Mouse (Mus musculus) midbrain, embryonic 15.5 days (tissue): ENCODE measurements at regions not wholly inside any gene's neighbourhood (a gene's known extent, or its start where the extent isn't known, plus 50 kb on each side); places are given as distances from the start of the nearest gene placed in this dataset.

Experiments
- ATAC-seq: fragments of 200-750 bp; cut with Nextera tagmentation; replicated peaks from 2 replicates; pipeline ENCODE4 v1.8.0; 2017; ENCODE audit warnings: moderate TSS enrichment
- H3K27ac ChIP-seq: fragments of 300-500 bp; sonication (generic); 2 replicates; pipeline ENCODE4 v1.5.1; 2015; ENCODE audit warnings: mild to moderate bottlenecking, inconsistent platforms
- H3K27me3 ChIP-seq: fragments of 300-500 bp; sonication (generic); replicated peaks from 2 replicates; pipeline ENCODE4 v1.6.1; 2015; ENCODE audit warnings: inconsistent platforms
- H3K36me3 ChIP-seq: fragments of 300-500 bp; sonication (generic); replicated peaks from 2 replicates; pipeline ENCODE4 v1.6.1; 2015; ENCODE audit warnings: inconsistent platforms
- H3K4me1 ChIP-seq: fragments of 300-500 bp; sonication (generic); 2 replicates; pipeline ENCODE4 v1.6.1; 2015; ENCODE audit warnings: inconsistent platforms
- H3K4me2 ChIP-seq: fragments of 300-500 bp; sonication (generic); 2 replicates; pipeline ENCODE4 v1.6.1; 2015; ENCODE audit warnings: inconsistent platforms, mild to moderate bottlenecking, moderate library complexity
- H3K4me3 ChIP-seq: fragments of 300-500 bp; sonication (generic); 2 replicates; pipeline ENCODE4 v1.5.1; 2015; ENCODE audit warnings: mild to moderate bottlenecking, inconsistent platforms
- H3K9ac ChIP-seq: fragments of 300-500 bp; sonication (generic); 2 replicates; pipeline ENCODE4 v1.6.1; 2015; ENCODE audit warnings: mild to moderate bottlenecking, inconsistent platforms
- H3K9me3 ChIP-seq: fragments of 300-500 bp; sonication (generic); 2 replicates; pipeline ENCODE4 v1.6.1; 2016; ENCODE audit warnings: inconsistent platforms
- WGBS: fragments of 180-500 bp; shearing (Covaris S2); methylation state at CpG from one replicate; pipeline ENCODE4 v1.1.7; 2015; ENCODE audit warnings: mixed read lengths; 5-methylcytosine and 5-hydroxymethylcytosine counted together

- no peak overlapping the region for H3K27ac ChIP-seq
- no peaks in the 10 kb centered on the region for H3K9me3 ChIP-seq
- no peak overlapping the region for H3K9ac ChIP-seq
- no peak for ATAC-seq
- no peak overlapping the region for H3K4me2 ChIP-seq
- H3K36me3 ChIP-seq: no peaks in the 10 kb centered on the region
- H3K4me1 ChIP-seq: no peaks in the 10 kb centered on the region
- WGBS: 91% methylated on average over 11 of the region's 11 CpGs
- no peak overlapping the region for H3K4me3 ChIP-seq
- H3K27me3 ChIP-seq: no peaks in the 10 kb centered on the region
These were observed 127.6 kb upstream of the Tbx3 start for GRCm38 (mm10) chr5:119542836-119543235.

GRCm38 (mm10) chr5:119543716-119544115 lies 126.8 kb upstream of the Tbx3 start:
- 92% methylated on average over 6 of the region's 6 CpGs for WGBS

DNA sequence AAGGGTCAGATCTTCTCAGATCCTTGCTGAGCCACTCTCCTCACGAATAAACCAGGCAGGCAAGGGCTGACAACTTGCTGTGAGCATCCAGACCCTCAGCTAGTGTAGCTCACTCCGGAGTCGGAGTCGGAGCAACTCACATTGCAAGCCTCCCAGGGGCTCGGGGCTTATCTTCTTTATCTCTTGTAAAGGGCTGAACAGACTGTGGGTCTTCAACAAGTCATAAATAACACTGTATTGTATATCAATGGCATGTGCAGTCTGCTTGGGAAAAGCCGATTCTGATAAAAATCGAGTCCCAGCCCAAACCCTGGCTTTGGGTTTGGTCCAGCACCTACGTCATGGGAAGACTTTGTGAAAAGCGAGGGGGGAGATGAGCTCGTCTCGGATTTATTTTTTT lies 125.8 kb upstream of the Tbx3 start:
- H3K9ac ChIP-seq: no peak overlapping the region
- H3K4me1 ChIP-seq: no peaks in the 10 kb centered on the region
- WGBS: 80% methylated on average over 11 of the region's 11 CpGs
- no peak overlapping the region for H3K27ac ChIP-seq
- no peak overlapping the region for H3K4me2 ChIP-seq
- H3K27me3 ChIP-seq: no peaks in the 10 kb centered on the region
- no peaks in the 10 kb centered on the region for H3K9me3 ChIP-seq
- H3K36me3 ChIP-seq: no peaks in the 10 kb centered on the region
- ATAC-seq: no peak
- no peak overlapping the region for H3K4me3 ChIP-seq

More at GRCm38 (mm10) chr5:119543716-119544115, 126.8 kb upstream of the Tbx3 start:
- Histone ChIP-seq H3K36me3 (no peaks in the 10 kb centered on the region), H3K4me1 (no peaks in the 10 kb centered on the region), H3K4me3 (no peak overlapping the region), H3K9ac (no peak overlapping the region), H3K9me3 (no peaks in the 10 kb centered on the region), H3K27me3 (no peaks in the 10 kb centered on the region), H3K4me2 (no peak overlapping the region), H3K27ac (no peak overlapping the region)
- ATAC-seq: no peak

- 82% methylated on average over 19 of the region's 19 CpGs for WGBS
- no peak for ATAC-seq
- H3K36me3 ChIP-seq: no peaks in the 10 kb centered on the region
These were observed 123.4 kb upstream of the Tbx3 start for GRCm38 (mm10) chr5:119547070-119547469.

GRCm38 (mm10) chr5:119550916-119551315 lies 119.6 kb upstream of the Tbx3 start:
- no peaks in the 10 kb centered on the region for H3K27me3 ChIP-seq

More at GRCm38 (mm10) chr5:119547070-119547469, 123.4 kb upstream of the Tbx3 start:
- Histone ChIP-seq H3K27me3 (no peaks in the 10 kb centered on the region), H3K4me3 (no peak overlapping the region), H3K9ac (no peak overlapping the region), H3K4me1 (no peaks in the 10 kb centered on the region), H3K9me3 (no peaks in the 10 kb centered on the region), H3K27ac (no peak overlapping the region), H3K4me2 (no peak overlapping the region)

GRCm38 (mm10) chr5:119553469-119553868 lies 117.0 kb upstream of the Tbx3 start:
- no peaks in the 10 kb centered on the region for H3K36me3 ChIP-seq
- ATAC-seq: no peak
- H3K9me3 ChIP-seq: no peaks in the 10 kb centered on the region
- WGBS: 39% methylated on average over 5 of the region's 5 CpGs
- H3K4me2 ChIP-seq: no peak overlapping the region
- H3K9ac ChIP-seq: no peak overlapping the region
- H3K27me3 ChIP-seq: no peaks in the 10 kb centered on the region
- H3K27ac ChIP-seq: no peak overlapping the region
- H3K4me1 ChIP-seq: no peaks in the 10 kb centered on the region
- no peak overlapping the region for H3K4me3 ChIP-seq

More at GRCm38 (mm10) chr5:119550916-119551315, 119.6 kb upstream of the Tbx3 start:
- ATAC-seq: no peak
- Histone ChIP-seq H3K9ac (no peak overlapping the region), H3K4me2 (no peak overlapping the region), H3K36me3 (no peaks in the 10 kb centered on the region), H3K9me3 (no peaks in the 10 kb centered on the region), H3K4me1 (no peaks in the 10 kb centered on the region), H3K4me3 (no peak overlapping the region), H3K27ac (no peak overlapping the region)
- 28% methylated on average over 6 of the region's 6 CpGs for WGBS

DNA sequence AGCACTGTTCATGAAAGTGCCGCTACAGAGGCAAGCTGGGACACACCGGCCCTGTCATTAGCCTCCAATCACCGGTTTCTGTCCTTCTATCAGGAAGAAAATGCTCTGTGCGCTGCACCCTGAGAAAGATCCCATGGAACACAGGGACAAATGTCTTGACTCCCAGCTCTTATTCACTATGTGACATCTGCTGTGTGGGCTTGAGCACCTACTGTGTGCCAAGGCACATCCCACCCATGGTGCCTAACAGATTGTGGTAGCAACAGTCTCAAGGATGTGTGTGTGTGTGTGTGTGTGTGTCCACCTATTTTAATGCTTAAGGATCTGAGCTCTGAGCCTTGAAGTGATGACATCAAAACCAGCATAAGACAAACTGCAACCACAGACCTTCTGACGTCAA lies 113.4 kb upstream of the Tbx3 start:
- 80% methylated on average over 5 of the region's 5 CpGs for WGBS
- no peak for ATAC-seq

GRCm38 (mm10) chr5:119559696-119560095 lies 110.8 kb upstream of the Tbx3 start:
- H3K9me3 ChIP-seq: no peaks in the 10 kb centered on the region
- H3K4me1 ChIP-seq: peaks cover 11% of the 10 kb centered on the region; the same call in 1 of the 2 replicates
- H3K36me3 ChIP-seq: no peaks in the 10 kb centered on the region
- H3K9ac ChIP-seq: no peak overlapping the region
- H3K27me3 ChIP-seq: peaks cover 2% of the 10 kb centered on the region; the same call in 1 of the 2 replicates
- no peak overlapping the region for H3K4me2 ChIP-seq
- H3K27ac ChIP-seq: no peak overlapping the region
- no peak overlapping the region for H3K4me3 ChIP-seq
- WGBS: 94% methylated on average over 11 of the region's 11 CpGs
- ATAC-seq: no peak

More for the DNA sequence above, 113.4 kb upstream of the Tbx3 start:
- Histone ChIP-seq H3K27me3 (no peaks in the 10 kb centered on the region), H3K4me3 (no peak overlapping the region), H3K9me3 (no peaks in the 10 kb centered on the region), H3K9ac (no peak overlapping the region), H3K4me2 (no peak overlapping the region), H3K4me1 (no peaks in the 10 kb centered on the region), H3K27ac (no peak overlapping the region), H3K36me3 (no peaks in the 10 kb centered on the region)

DNA sequence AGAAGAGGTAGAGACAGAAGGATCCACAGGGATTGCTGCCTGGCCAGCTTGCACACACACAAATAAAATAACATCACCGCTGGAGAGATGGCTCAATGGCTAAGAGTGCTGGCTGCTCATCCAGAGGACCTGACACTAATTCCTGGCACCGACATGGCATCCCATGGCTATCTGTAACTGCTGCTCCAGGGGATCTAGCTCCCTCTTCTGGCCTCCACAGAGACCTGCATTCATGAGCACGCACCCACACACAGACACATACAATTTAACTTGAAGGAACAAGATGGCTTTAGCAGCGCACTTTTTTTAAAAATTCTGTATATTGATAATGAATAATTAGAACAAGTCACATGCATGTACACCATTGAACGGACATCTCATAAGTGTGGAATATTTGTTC lies 110.1 kb upstream of the Tbx3 start:
- Histone ChIP-seq H3K36me3 (no peaks in the 10 kb centered on the region), H3K4me1 (peaks cover 11% of the 10 kb centered on the region; the same call in 1 of the 2 replicates), H3K9me3 (no peaks in the 10 kb centered on the region), H3K27me3 (peaks cover 2% of the 10 kb centered on the region; the same call in 1 of the 2 replicates), H3K4me3 (no peak overlapping the region), H3K27ac (no peak overlapping the region), H3K4me2 (no peak overlapping the region), H3K9ac (no peak overlapping the region)
- no peak for ATAC-seq
- 96% methylated on average over 5 of the region's 5 CpGs for WGBS

GRCm38 (mm10) chr5:119561531-119561930 lies 108.9 kb upstream of the Tbx3 start:
- Histone ChIP-seq H3K36me3 (no peaks in the 10 kb centered on the region), H3K4me2 (no peak overlapping the region), H3K4me3 (no peak overlapping the region), H3K27ac (no peak overlapping the region), H3K4me1 (peaks cover 11% of the 10 kb centered on the region; the same call in 1 of the 2 replicates), H3K9me3 (no peaks in the 10 kb centered on the region), H3K27me3 (peaks cover 2% of the 10 kb centered on the region; the same call in 1 of the 2 replicates), H3K9ac (no peak overlapping the region)
- no peak for ATAC-seq
- WGBS: 83% methylated on average over 7 of the region's 7 CpGs

DNA sequence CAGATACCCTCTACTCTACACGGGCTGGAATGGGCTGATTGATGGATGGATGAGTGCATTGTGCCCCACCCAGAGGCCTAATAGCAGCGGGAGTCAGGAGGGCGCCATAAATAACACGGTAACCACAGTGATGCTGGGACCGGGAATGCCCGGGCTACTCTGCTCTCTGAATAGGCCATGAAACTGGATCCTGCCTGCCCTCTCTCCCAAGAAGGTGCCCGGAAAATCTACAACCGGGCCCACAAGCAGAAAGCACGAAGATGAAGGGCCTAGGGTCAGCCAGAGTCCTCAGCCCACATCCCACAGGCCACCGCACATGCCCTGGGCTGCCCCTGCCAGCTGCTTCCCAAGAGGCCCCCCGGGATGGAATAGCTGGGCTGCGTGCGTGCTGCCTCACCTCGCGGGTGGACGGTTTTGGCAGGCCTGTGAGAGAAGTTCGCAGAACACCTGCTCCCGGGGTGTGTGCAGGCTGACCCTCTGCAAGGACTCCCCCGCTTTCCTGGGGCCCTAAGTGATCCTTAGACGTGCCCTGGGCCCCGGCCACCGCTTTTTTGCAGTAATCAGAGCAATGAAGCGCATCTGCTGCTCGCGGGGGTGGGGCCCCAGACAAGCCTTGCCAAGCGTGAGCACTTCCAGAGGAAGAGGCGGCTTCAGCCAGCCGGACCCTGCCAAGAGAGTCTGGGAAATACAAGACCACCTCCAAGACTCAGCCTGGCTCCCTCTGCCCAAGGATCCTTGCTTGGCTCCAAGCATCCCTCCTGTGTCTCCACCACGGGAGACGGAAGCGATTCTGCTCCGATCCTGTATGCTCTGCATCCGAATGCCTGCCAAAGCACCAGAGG lies 106.7 kb upstream of the Tbx3 start:
- no peak overlapping the region for H3K27ac ChIP-seq
- peak overlapping the region; percentile 30 for H3K4me2 ChIP-seq
- ATAC-seq: no peak
- WGBS: 18% methylated on average over 33 of the region's 33 CpGs
- no peaks in the 10 kb centered on the region for H3K36me3 ChIP-seq
- no peaks in the 10 kb centered on the region for H3K9me3 ChIP-seq
- no peak overlapping the region for H3K4me3 ChIP-seq
- H3K27me3 ChIP-seq: peaks cover 2% of the 10 kb centered on the region; the same call in 1 of the 2 replicates
- peaks cover 11% of the 10 kb centered on the region; the same call in 1 of the 2 replicates for H3K4me1 ChIP-seq
- H3K9ac ChIP-seq: no peak overlapping the region

- 87% methylated on average over 11 of the region's 11 CpGs for WGBS
- ATAC-seq: no peak
These were observed 102.8 kb upstream of the Tbx3 start for GRCm38 (mm10) chr5:119567639-119568038.

DNA sequence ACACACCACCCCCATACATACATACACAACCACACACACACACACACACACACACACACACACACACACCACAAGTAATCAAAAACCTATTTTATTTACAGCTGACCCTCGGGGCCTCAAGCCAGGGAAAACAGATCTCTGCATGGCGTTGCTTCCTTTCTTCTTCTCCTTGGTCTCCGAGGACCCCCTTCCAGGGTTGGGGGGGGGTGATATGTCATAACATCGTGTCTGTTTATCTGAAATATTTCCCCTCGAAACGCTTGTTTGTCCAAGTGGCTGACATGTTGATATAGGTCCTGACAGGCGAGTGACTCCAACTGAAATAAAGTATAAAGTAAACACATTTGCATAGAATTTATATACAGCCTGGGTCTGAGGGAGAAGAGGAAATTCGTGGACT lies 100.4 kb upstream of the Tbx3 start:
- Histone ChIP-seq H3K4me3 (no peak overlapping the region), H3K27ac (no peak overlapping the region)
- 68% methylated on average over 8 of the region's 8 CpGs for WGBS

More at GRCm38 (mm10) chr5:119567639-119568038, 102.8 kb upstream of the Tbx3 start:
- H3K27me3 ChIP-seq: peaks cover 2% of the 10 kb centered on the region; the same call in 1 of the 2 replicates
- H3K36me3 ChIP-seq: no peaks in the 10 kb centered on the region
- no peak overlapping the region for H3K4me2 ChIP-seq
- peaks cover 11% of the 10 kb centered on the region; the same call in 1 of the 2 replicates for H3K4me1 ChIP-seq
- no peak overlapping the region for H3K27ac ChIP-seq
- H3K9ac ChIP-seq: no peak overlapping the region
- no peaks in the 10 kb centered on the region for H3K9me3 ChIP-seq
- no peak overlapping the region for H3K4me3 ChIP-seq

More for the DNA sequence above, 100.4 kb upstream of the Tbx3 start:
- Histone ChIP-seq H3K9ac (no peak overlapping the region), H3K4me2 (no peak overlapping the region), H3K27me3 (no peaks in the 10 kb centered on the region), H3K4me1 (no peaks in the 10 kb centered on the region), H3K36me3 (no peaks in the 10 kb centered on the region), H3K9me3 (no peaks in the 10 kb centered on the region; the same call in 1 of the 2 replicates)
- ATAC-seq: no peak
